Comparison of ENCODE assay signal across 13 mouse cellular contexts in the genomic region with DNA sequence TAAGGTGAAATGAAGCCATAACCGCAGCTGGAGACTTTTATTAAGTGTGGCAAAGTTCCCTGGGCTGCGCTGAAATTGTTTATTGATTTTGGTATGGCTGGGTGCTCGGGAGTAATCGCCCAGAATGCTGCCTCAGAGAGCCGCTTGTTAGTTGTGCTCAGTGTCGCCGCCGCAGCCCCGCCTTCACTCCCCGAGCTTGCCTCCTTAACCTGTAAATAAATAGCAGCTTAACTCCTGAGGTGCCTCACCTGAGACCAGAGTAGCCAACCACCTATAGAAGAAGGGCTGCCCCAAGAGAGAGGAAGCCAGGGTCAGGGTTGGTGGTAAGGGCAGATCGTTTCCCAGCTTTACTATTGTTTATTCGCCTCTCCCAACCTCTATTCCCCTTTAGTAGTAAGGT. TPM values are rescaled to one million over a fixed set of nuclear protein-coding genes. Genes with fewer than 3 reads are reported as not detected.
DNase-seq lines count a peak whose midpoint lies in the region; ATAC-seq and TF ChIP-seq lines count a peak whose summit lies in the region.
"Had no signal": no experiment of that assay in that cellular context is flagged by ENCODE, and none has a peak within 500 bp of the region (broad histone marks: within the 10 kb centered on the region; RNA-seq: fewer than 3 reads in every experiment).

No protein-coding gene starts in this region.

- no peaks in the 10 kb centered on the region for H3K9me3 ChIP-seq in midbrain, embryonic 11.5 days (ENCODE audit: control insufficient read depth, low read length)
- H3K9me3 ChIP-seq in midbrain, embryonic 10.5 days (replicated peaks) = no peaks in the 10 kb centered on the region
- no peaks in the 10 kb centered on the region for H3K9me3 ChIP-seq in limb, embryonic 14.5 days (ENCODE audit: control insufficient read depth, low read length)

- ATAC-seq in midbrain, embryonic 11.5 days (ENCODE audit: low FRiP score) = no peak
- no peak for ATAC-seq in limb, embryonic 14.5 days (ENCODE audit: low FRiP score, low read depth)
- ATAC-seq in CD4-positive, CD25-positive, alpha-beta regulatory T cell, adult 4 months = no peak
- ATAC-seq: hindbrain, embryonic 16.5 days had no signal

- H3K27ac ChIP-seq in midbrain, embryonic 11.5 days (ENCODE audit: low read depth, low read length) = no peak overlapping the region
- H3K27ac ChIP-seq in midbrain, embryonic 10.5 days (replicated peaks) = no peak overlapping the region
- H3K27ac ChIP-seq in limb, embryonic 14.5 days (replicated peaks; ENCODE audit: low read depth, low read length) = no peak overlapping the region

- no peaks in the 10 kb centered on the region; the same call in 1 of the 2 replicates for H3K27me3 ChIP-seq in midbrain, embryonic 11.5 days (ENCODE audit: control insufficient read depth, insufficient read depth, low read length)
- H3K27me3 ChIP-seq in midbrain, embryonic 10.5 days (ENCODE audit: low read depth, poor library complexity, severe bottlenecking) = peaks cover 36% of the 10 kb centered on the region
- no peaks in the 10 kb centered on the region for H3K27me3 ChIP-seq in limb, embryonic 14.5 days (ENCODE audit: control insufficient read depth, insufficient read depth, low read length)

- no peak overlapping the region for H3K4me2 ChIP-seq in midbrain, embryonic 11.5 days
- H3K4me2 ChIP-seq in limb, embryonic 14.5 days (replicated peaks; ENCODE audit: low read depth, low read length, severe bottlenecking) = peak overlapping the region; percentile 23

- peak; percentile 31 for DNase-seq in embryo, embryonic 10 days (ENCODE audit: low spot score)
- DNase-seq in embryo, embryonic 11 days = no peak
- DNase-seq in midbrain, embryonic 11.5 days (ENCODE audit: low spot score, missing footprints) = peak; percentile 84
- DNase-seq in midbrain, embryonic 10.5 days (ENCODE audit: low spot score) = no peak
- no peak for DNase-seq in limb, embryonic 14.5 days (ENCODE audit: low spot score)
- peak; percentile 32 for DNase-seq in yolk sac, embryonic 10.5 days (ENCODE audit: low spot score)
- DNase-seq in MN1 (ENCODE audit: low spot score) = no peak
- DNase-seq: adrenal gland, postnatal 25 days; cerebellum, adult 2 months; gastrocnemius, postnatal 14 days; thymus, postnatal 4 days had no signal

- H3K36me3 ChIP-seq in midbrain, embryonic 11.5 days (ENCODE audit: control insufficient read depth, insufficient read depth, low read length) = no peaks in the 10 kb centered on the region
- H3K36me3 ChIP-seq in midbrain, embryonic 10.5 days = no peaks in the 10 kb centered on the region
- H3K36me3 ChIP-seq in limb, embryonic 14.5 days (ENCODE audit: control insufficient read depth, insufficient read depth, low read length) = no peaks in the 10 kb centered on the region

- no peak overlapping the region for H3K9ac ChIP-seq in midbrain, embryonic 11.5 days (ENCODE audit: low read length)
- no peak overlapping the region for H3K9ac ChIP-seq in limb, embryonic 14.5 days (ENCODE audit: low read depth, low read length, severe bottlenecking)

- no peak for TF ChIP-seq POLR2A in limb, embryonic 14.5 days (IDR thresholded peaks at IDR 0.05; ENCODE audit: borderline replicate concordance, extremely low read depth, insufficient read depth, insufficient read length)

- no peak overlapping the region for H3K4me3 ChIP-seq in midbrain, embryonic 11.5 days (ENCODE audit: low read depth, low read length)
- no peak overlapping the region for H3K4me3 ChIP-seq in midbrain, embryonic 10.5 days
- H3K4me3 ChIP-seq in limb, embryonic 14.5 days (replicated peaks; ENCODE audit: low read length) = no peak overlapping the region

- H3K4me1 ChIP-seq in midbrain, embryonic 11.5 days (ENCODE audit: control insufficient read depth, insufficient read depth, low read length) = peaks cover 5% of the 10 kb centered on the region; the same call in 1 of the 2 replicates
- peaks cover 19% of the 10 kb centered on the region for H3K4me1 ChIP-seq in midbrain, embryonic 10.5 days
- H3K4me1 ChIP-seq in limb, embryonic 14.5 days (ENCODE audit: control insufficient read depth, insufficient read depth, low read length) = no peaks in the 10 kb centered on the region

- 18% methylated on average over 12 of the region's 12 CpGs for WGBS in midbrain, embryonic 11.5 days
- 20% methylated on average over 12 of the region's 12 CpGs for WGBS in midbrain, embryonic 10.5 days
- WGBS in limb, embryonic 14.5 days = 11% methylated on average over 12 of the region's 12 CpGs

RNA-seq across cellular contexts. Expression of gene Esrrb, which starts 40.3 kb away (rescaled TPM):
- polyA plus RNA-seq in midbrain, embryonic 11.5 days (2014; fragmentation: Nextera tagmentation; extraction: Ambion mirVana) = 1.00 and 1.3 TPM in 2 replicates
- 0.28 and 0.47 TPM in 2 replicates for polyA plus RNA-seq in midbrain, embryonic 10.5 days (2016; fragmentation: Nextera tagmentation; extraction: Ambion mirVana)
- polyA plus RNA-seq in limb, embryonic 14.5 days (2012; rRNA removed) = 1.8 and 2.0 TPM in 2 replicates
- 0.61 and 0.91 TPM in 2 replicates for polyA plus RNA-seq in limb, embryonic 14.5 days (2014; fragmentation: Nextera tagmentation; extraction: Ambion mirVana)
- not detected for polyA plus RNA-seq in CD4-positive, CD25-positive, alpha-beta regulatory T cell, adult 4 months (2017; shearing (Covaris generic))

Comparison
In these comparisons a context has a peak if more than half of its experiments do, and no peak if none do; other contexts are left out.
1. DNase-seq: peak in embryo, embryonic 10 days (single experiment), midbrain, embryonic 11.5 days (single experiment) and yolk sac, embryonic 10.5 days (single experiment); none in embryo, embryonic 11 days (single experiment), midbrain, embryonic 10.5 days (single experiment), limb, embryonic 14.5 days (single experiment) and MN1 (single experiment).